Mouse (Mus musculus) heart, adult 10 weeks (tissue): ENCODE data around the gene Prl7a1. TPM values are rescaled to one million over a fixed set of nuclear protein-coding genes. Genes with fewer than 3 reads are reported as not detected.

Experiments used
- polyA plus RNA-seq: library from polyadenylated mRNA; stranded (reverse); fragments of 350-450 nt; fragmentation: Illumina TruSeq; extraction: RNeasy Lipid Tissue Mini Kit (QIAGEN cat#74804); gene quantifications from one replicate; pipeline ENCODE4 v1.2.3, GENCODE M21; 2014; ENCODE audit warnings: low read depth, low replicate concordance

Prl7a1 gene
- not detected for polyA plus RNA-seq

DNA sequence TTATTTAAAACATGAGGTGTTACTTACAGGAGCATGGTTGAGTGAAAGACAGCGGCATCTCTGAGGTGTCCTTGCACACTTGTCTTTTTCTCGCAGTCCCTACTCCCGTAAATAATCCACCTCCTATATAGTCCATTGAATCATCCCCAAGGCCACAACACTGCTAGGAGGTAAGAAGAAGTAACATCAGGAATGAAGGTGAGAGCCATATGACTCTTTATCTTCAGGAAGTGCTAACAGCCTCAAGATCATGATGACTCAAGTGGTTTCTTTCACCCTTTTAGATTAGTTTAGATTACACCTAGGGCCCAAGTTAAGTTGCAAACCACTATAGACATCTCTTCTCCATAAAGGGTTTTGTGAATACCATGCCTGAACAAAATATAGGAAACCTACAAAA lies at the start of gene Prl7a1:
Gene Prl7a1, minus strand, starts transcription at position 101 of the 400 bp plus-strand sequence.

DNA sequence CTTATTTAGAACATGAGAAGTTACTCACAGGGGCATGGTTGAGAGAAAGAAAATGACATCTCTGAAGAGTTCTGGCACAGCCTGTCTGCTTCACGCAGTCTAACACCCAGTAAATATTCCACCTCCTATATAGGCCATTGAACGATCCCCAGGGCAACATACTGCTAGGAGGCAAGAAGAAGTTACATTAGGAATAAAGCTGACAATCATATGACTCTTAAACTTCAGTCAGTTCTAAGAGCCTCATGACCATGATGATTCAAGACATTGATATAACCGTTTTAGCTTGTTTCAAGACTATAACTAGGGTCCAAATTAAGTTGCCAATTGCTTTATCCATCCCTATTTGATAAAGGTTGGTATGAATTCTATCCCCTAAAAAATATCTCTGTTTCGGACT lies 25.6 kb upstream of the Prl7a1 start, which contains the start of gene Prl7a2:
Gene Prl7a2, minus strand, starts transcription at position 101 of the 400 bp plus-strand sequence.

DNA sequence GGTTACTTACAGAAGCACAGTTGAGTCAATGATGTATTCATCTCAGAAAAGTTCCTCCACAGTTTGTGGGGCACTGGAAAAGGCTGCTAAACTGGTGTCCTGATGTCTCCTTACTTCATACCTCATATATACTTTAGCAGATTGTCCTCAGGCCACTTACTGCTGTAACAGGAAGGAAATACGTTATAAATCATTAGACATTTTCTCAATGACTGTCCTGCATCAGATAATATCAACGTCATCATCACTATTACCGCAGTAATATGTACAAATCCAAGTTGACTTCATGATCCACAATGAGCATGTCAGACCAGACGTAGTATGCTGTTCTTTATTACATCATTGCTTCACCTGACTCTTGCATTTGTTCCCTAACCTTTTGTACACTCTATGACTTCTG lies 31.8 kb downstream of the Prl7a1 start, which contains the start of gene Prl7b1:
Gene Prl7b1, minus strand, starts transcription at position 101 of the 400 bp plus-strand sequence.

Other genes starting within 250 kb of the Prl7a1 start
- not detected for gene Prl8a6, start 203.8 kb downstream of the Prl7a1 start, polyA plus RNA-seq
- not detected for gene Prl8a8, start 129.3 kb downstream of the Prl7a1 start, polyA plus RNA-seq
- not detected for gene Prl8a9, start 77.9 kb downstream of the Prl7a1 start, polyA plus RNA-seq
- gene Prl8a1, start 60.3 kb downstream of the Prl7a1 start, polyA plus RNA-seq: not detected
- not detected for gene Prl7b1, start 31.9 kb downstream of the Prl7a1 start, polyA plus RNA-seq
- not detected for gene Prl7a2, start 25.5 kb upstream of the Prl7a1 start, polyA plus RNA-seq
- gene Prl7d1, start 74.2 kb upstream of the Prl7a1 start, polyA plus RNA-seq: not detected
- not detected for gene Prl7c1, start 138.3 kb upstream of the Prl7a1 start, polyA plus RNA-seq
- not detected for gene Prl2a1, start 159.2 kb upstream of the Prl7a1 start, polyA plus RNA-seq
- not detected for gene Prl2c1, start 206.8 kb upstream of the Prl7a1 start, polyA plus RNA-seq